Mouse (Mus musculus) fat pad, adult 2 months (tissue): Measurements from ENCODE around the gene Prtn3.

Experiments
- DNase-seq: peaks from one replicate; pipeline ENCODE4 v3.0.0-alpha.2; 2011; ENCODE audit warnings: low read depth, low spot score; ENCODE audit errors: extremely low read depth

The Prtn3 gene

GRCm38 (mm10) chr10:79925785-79926490 lies 51.7 kb downstream of the Prtn3 start:
- DNase-seq = no peak

GRCm38 (mm10) chr10:79926491-79927323 lies 52.4 kb downstream of the Prtn3 start, which contains the start of gene Arid3a:
Gene Arid3a, plus strand, starts transcription at chr10:79927043.
- DNase-seq = no peak

GRCm38 (mm10) chr10:79927324-79928029 lies 53.2 kb downstream of the Prtn3 start:
- no peak for DNase-seq

- DNase-seq = no peak
Measured at GRCm38 (mm10) chr10:79928030-79928694, 53.9 kb downstream of the Prtn3 start.

- DNase-seq = no peak
Measured at GRCm38 (mm10) chr10:79928907-79929701, 54.8 kb downstream of the Prtn3 start.

- no peak for DNase-seq
Measured at GRCm38 (mm10) chr10:79929967-79930825, 55.9 kb downstream of the Prtn3 start.

GRCm38 (mm10) chr10:79930826-79931186 lies 56.5 kb downstream of the Prtn3 start:
- DNase-seq = no peak

GRCm38 (mm10) chr10:79931797-79932196 lies 57.5 kb downstream of the Prtn3 start:
- no peak for DNase-seq

- DNase-seq = no peak
Measured at GRCm38 (mm10) chr10:79932736-79933135, 58.5 kb downstream of the Prtn3 start.
